Mouse (Mus musculus) bone marrow, adult 2 months (tissue): ENCODE results near the gene Chst8.

ENCODE experiments used
- CTCF ChIP-seq: fragments of 200-500 bp; IDR thresholded peaks from 2 replicates; pipeline ENCODE4 v1.5.1; 2011; ENCODE audit warnings: low read length, control low read depth; ENCODE audit not compliant: control insufficient read depth, insufficient read depth
- POLR2A ChIP-seq: fragments of 200-500 bp; IDR thresholded peaks from 2 replicates; pipeline ENCODE4 v1.6.1; 2011; ENCODE audit warnings: low read depth, mild to moderate bottlenecking, control low read depth, low read length, borderline replicate concordance; ENCODE audit not compliant: control insufficient read depth

GRCm38 (mm10) chr7:34722551-34723230, 89.8 kb downstream of the Chst8 start:
- TF ChIP-seq CTCF (no peak), POLR2A (no peak)
